Mouse (Mus musculus): ENCODE results near the gene Csnk2a2. TPM values are rescaled to one million over a fixed set of nuclear protein-coding genes. Genes with fewer than 3 reads are reported as not detected.

Gene Csnk2a2
- polyA plus RNA-seq, 1 experiment from 2014 or later, result 5.5 TPM

DNA sequence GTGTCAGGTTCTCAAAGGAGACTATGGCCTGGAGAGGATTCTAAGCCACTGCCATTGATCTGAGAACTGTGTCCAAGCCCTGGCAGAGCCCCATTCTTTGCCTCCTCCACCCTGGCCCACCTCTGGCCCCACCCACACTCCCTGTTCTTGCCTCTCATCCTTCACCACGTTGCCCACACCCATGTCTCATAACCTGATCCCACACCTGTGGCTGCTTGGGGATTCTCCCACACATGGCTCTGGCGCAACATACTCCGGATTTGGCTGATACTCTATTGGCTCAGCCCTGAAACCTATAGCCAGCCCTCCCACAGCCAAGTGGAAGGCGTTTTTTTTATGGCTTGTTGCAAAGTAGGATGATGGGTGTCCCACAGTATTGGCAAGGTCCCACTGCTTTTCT, 2.2 kb upstream of the Csnk2a2 start:
- Histone ChIP-seq H3K27me3 (replicated peaks; ENCODE audit: control insufficient read depth, insufficient read depth, low read length) (no peaks in the 10 kb centered on the region), H3K27ac (ENCODE audit: low read length) (no peak overlapping the region), H3K36me3 (ENCODE audit: control insufficient read depth, insufficient read depth, low read length) (no peaks in the 10 kb centered on the region), H3K4me1 (ENCODE audit: control insufficient read depth, insufficient read depth, low read length) (peaks cover 8% of the 10 kb centered on the region), H3K4me2 (ENCODE audit: low read depth, low read length) (no peak overlapping the region), H3K4me3 (ENCODE audit: low read length) (no peak overlapping the region), H3K9ac (ENCODE audit: low read depth, low read length) (no peak overlapping the region), H3K9me3 (ENCODE audit: control insufficient read depth, low read length) (no peaks in the 10 kb centered on the region)
- WGBS, result 52% methylated on average over 4 of the region's 4 CpGs
- no peak for ATAC-seq

DNA sequence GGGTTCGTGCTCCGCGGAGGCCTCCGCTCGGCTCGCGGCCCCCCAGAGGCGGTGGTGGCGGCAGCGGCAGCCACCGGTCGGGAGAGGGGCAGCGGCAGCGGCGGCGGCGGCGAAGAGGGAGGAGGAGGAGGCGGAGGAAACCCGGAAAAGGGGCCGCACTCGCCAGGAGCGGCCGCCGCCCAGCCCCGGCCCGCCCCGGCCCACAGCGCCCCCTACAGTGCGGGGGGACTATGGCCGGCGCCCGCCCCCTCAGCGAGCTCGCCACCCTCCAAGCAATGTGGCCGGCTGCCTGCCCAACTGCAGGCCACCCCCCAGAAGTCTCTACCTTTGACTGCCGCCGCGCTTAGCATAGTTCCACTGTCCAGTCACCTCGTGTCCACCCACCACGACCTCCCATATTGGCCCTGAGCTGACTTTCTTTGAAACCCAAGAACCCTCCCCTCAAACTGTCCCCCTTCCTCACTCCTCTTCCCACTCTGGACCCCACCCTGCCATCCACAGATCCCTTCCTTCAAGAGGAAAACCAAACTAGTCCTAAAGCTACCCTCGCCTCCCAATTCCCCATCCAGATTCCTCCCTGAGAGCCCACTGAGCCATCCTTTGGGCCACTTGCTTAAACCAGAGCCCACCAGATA, 1.0 kb downstream of the Csnk2a2 start:
- peak overlapping the region; percentile 45 for H3K27ac ChIP-seq (ENCODE audit: low read length)
- peak overlapping the region; percentile 95 for H3K9ac ChIP-seq (ENCODE audit: low read depth, low read length)
- peak overlapping the region; percentile 96 for H3K4me3 ChIP-seq (ENCODE audit: low read length)
- no peaks in the 10 kb centered on the region for H3K36me3 ChIP-seq (ENCODE audit: control insufficient read depth, insufficient read depth, low read length)
- H3K27me3 ChIP-seq (replicated peaks; ENCODE audit: control insufficient read depth, insufficient read depth, low read length), result no peaks in the 10 kb centered on the region
- H3K4me2 ChIP-seq (ENCODE audit: low read depth, low read length), result peak overlapping the region; percentile 81
- H3K9me3 ChIP-seq (ENCODE audit: control insufficient read depth, low read length), result no peaks in the 10 kb centered on the region
- ATAC-seq, result peak; percentile 94
- H3K4me1 ChIP-seq (ENCODE audit: control insufficient read depth, insufficient read depth, low read length), result peaks cover 8% of the 10 kb centered on the region
- 1% methylated on average over 21 of the region's 42 CpGs for WGBS

DNA sequence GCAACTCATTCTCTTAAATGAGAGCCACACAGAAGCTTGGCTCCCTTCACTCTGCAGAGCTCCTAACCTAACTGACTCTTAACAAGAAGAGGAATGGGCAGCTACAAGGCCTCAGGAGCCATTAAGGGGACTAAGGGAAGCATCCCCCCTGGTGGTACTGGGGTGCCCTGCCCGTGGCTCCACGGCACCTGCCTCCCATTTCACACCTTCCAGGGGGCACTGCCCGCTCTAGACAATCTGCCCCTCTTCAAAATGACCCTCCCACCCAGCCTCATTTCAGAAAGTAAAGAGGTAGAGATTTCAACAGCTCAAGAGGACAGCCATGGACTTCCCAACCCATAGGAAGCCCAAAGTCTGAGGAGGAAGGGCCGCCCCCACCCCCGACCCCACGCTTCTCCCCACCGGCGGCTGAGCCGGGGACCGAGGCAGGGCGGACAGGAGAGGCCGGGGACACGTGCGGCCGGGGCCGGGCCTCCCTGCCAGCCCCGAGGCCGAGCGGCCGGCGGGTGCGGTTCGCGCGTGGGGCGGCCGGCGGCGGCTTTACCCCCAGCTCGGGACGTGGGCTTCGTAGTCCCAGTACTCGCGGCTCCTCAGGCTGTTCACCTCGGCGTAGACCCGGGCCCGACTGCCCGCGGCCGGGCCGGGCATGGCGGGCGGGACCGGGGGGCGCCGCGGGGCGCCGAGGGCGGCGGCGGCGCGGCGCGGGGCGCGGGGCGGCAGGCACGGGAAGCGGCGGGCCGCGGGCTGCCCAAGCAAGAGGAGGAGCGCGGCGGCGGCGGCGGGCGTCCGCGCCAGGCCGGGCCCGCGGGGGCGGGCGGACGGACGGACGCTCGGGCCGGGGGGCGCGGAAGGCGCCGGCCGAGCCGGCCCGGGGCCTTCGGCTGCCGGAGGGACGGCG, 1.8 kb downstream of the Csnk2a2 start:
- WGBS, result 1% methylated on average over 40 of the region's 95 CpGs

DNA sequence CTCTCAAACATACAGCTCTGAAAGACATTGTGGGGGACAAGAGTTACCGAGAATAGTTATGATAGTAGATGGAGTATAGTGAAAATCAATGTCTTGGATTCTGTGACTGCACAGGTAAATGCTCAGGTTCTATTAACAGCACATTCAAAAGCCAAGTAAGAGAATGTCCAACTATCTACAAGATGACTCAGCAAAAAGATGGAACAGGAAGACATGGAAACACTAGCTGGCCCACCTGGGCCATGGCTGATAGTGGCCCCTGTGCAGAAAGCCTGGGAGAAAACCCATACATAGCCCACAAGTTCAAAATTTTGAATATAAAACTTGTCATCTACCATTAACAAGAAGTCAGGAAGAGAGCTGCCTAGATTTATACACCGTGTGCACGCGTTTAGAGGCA, 19.8 kb downstream of the Csnk2a2 start:
- Histone ChIP-seq H3K9ac (ENCODE audit: low read depth, low read length) (no peak overlapping the region), H3K27ac (ENCODE audit: low read length) (no peak overlapping the region), H3K4me1 (ENCODE audit: control insufficient read depth, insufficient read depth, low read length) (no peaks in the 10 kb centered on the region), H3K9me3 (ENCODE audit: control insufficient read depth, low read length) (no peaks in the 10 kb centered on the region), H3K27me3 (replicated peaks; ENCODE audit: control insufficient read depth, insufficient read depth, low read length) (no peaks in the 10 kb centered on the region), H3K4me3 (ENCODE audit: low read length) (no peak overlapping the region), H3K36me3 (ENCODE audit: control insufficient read depth, insufficient read depth, low read length) (0 out of 2 replicates have a peak, but pooled peaks cover 6% of the 10 kb centered on the region), H3K4me2 (ENCODE audit: low read depth, low read length) (no peak overlapping the region)
- 95% methylated on average over 4 of the region's 4 CpGs for WGBS
- ATAC-seq, result no peak

More for the DNA sequence above, 1.8 kb downstream of the Csnk2a2 start:
- peak overlapping the region; percentile 45 for H3K27ac ChIP-seq (ENCODE audit: low read length)
- no peaks in the 10 kb centered on the region for H3K27me3 ChIP-seq (replicated peaks; ENCODE audit: control insufficient read depth, insufficient read depth, low read length)
- peaks cover 8% of the 10 kb centered on the region for H3K4me1 ChIP-seq (ENCODE audit: control insufficient read depth, insufficient read depth, low read length)
- H3K4me2 ChIP-seq (ENCODE audit: low read depth, low read length), result peak overlapping the region; percentile 86
- H3K9ac ChIP-seq (ENCODE audit: low read depth, low read length), result peak overlapping the region; percentile 95
- H3K9me3 ChIP-seq (ENCODE audit: control insufficient read depth, low read length), result no peaks in the 10 kb centered on the region
- peak overlapping the region; percentile 96 for H3K4me3 ChIP-seq (ENCODE audit: low read length)
- peak; percentile 67 for ATAC-seq
- H3K36me3 ChIP-seq (ENCODE audit: control insufficient read depth, insufficient read depth, low read length), result 0 out of 2 replicates have a peak, but pooled peaks cover 6% of the 10 kb centered on the region

DNA sequence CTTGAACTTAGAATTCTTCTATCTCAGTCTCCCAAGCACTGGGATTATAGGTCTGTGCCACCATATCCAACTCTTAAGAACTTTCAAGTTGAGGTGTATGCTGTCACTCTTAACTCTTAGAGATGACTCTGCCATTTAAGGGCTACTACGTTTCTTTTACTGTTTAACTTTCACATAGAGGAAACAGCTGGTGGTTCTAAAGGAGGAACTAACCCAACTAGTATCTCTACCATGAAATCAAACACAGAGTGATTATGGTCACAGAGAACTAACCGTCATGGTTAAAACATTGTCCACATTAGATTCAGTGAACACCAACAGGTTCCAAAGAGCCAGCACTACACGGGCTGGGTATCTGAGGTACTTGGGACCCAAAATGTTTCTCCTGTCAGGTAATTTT, 20.8 kb downstream of the Csnk2a2 start:
- Histone ChIP-seq H3K9me3 (ENCODE audit: control insufficient read depth, low read length) (no peaks in the 10 kb centered on the region), H3K4me1 (ENCODE audit: control insufficient read depth, insufficient read depth, low read length) (no peaks in the 10 kb centered on the region), H3K36me3 (ENCODE audit: control insufficient read depth, insufficient read depth, low read length) (0 out of 2 replicates have a peak, but pooled peaks cover 6% of the 10 kb centered on the region), H3K27ac (ENCODE audit: low read length) (no peak overlapping the region), H3K9ac (ENCODE audit: low read depth, low read length) (no peak overlapping the region), H3K4me3 (ENCODE audit: low read length) (no peak overlapping the region), H3K4me2 (ENCODE audit: low read depth, low read length) (no peak overlapping the region), H3K27me3 (replicated peaks; ENCODE audit: control insufficient read depth, insufficient read depth, low read length) (no peaks in the 10 kb centered on the region)
- ATAC-seq, result no peak
- WGBS, result 86% methylated on average over 3 of the region's 3 CpGs

DNA sequence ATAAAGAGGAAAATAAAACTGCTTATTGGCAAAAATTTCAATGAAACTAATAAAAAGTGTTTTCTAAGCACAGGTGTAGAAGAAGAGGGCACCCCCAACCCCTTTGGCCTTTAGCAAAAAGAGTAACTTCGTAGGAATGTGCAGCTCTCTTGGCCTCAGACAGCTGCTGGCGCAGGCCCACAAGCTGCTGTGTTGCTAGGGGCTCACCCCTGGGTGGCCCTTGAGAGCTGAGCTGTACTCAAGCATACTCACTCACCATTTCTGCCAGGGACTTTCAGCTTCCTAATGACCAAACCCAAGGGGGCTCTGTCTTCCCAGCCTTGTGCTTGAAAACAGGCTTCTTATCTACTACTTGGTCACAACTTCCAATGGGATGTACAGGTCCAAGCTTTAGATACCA, 23.3 kb downstream of the Csnk2a2 start:
- Histone ChIP-seq H3K4me1 (ENCODE audit: control insufficient read depth, insufficient read depth, low read length) (no peaks in the 10 kb centered on the region), H3K9me3 (ENCODE audit: control insufficient read depth, low read length) (no peaks in the 10 kb centered on the region), H3K4me2 (ENCODE audit: low read depth, low read length) (no peak overlapping the region), H3K27me3 (replicated peaks; ENCODE audit: control insufficient read depth, insufficient read depth, low read length) (no peaks in the 10 kb centered on the region), H3K9ac (ENCODE audit: low read depth, low read length) (no peak overlapping the region), H3K4me3 (ENCODE audit: low read length) (no peak overlapping the region), H3K36me3 (ENCODE audit: control insufficient read depth, insufficient read depth, low read length) (peaks cover 3% of the 10 kb centered on the region), H3K27ac (ENCODE audit: low read length) (no peak overlapping the region)
- 94% methylated on average over 2 of the region's 2 CpGs for WGBS
- no peak for ATAC-seq

DNA sequence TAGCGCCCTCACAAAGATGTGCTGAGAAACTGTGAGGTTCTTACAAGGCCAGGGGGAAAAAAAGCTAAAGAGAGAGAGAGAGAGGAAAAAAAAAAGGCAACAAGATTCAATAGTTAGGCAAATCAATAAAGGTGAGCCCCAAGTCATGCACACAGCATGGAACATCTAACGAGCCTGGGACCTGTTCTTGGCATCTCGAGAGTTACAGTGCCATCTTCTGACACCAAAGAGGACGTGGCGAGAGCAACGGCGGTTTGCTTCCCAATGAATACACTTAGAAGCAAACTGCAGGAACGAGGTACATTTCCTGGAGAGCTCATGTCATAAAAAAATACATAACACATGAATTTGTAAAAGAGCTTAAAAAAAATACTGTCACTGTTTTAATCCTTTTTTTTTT, 37.3 kb downstream of the Csnk2a2 start:
- H3K4me2 ChIP-seq (ENCODE audit: low read depth, low read length), result no peak overlapping the region
- H3K36me3 ChIP-seq (ENCODE audit: control insufficient read depth, insufficient read depth, low read length), result peaks cover 11% of the 10 kb centered on the region
- H3K9ac ChIP-seq (ENCODE audit: low read depth, low read length), result no peak overlapping the region
- H3K4me1 ChIP-seq (ENCODE audit: control insufficient read depth, insufficient read depth, low read length), result no peaks in the 10 kb centered on the region
- H3K27ac ChIP-seq (ENCODE audit: low read length), result no peak overlapping the region
- no peaks in the 10 kb centered on the region for H3K27me3 ChIP-seq (replicated peaks; ENCODE audit: control insufficient read depth, insufficient read depth, low read length)
- no peak overlapping the region for H3K4me3 ChIP-seq (ENCODE audit: low read length)
- 62% methylated on average over 8 of the region's 8 CpGs for WGBS
- ATAC-seq, result no peak
- no peaks in the 10 kb centered on the region for H3K9me3 ChIP-seq (ENCODE audit: control insufficient read depth, low read length)

DNA sequence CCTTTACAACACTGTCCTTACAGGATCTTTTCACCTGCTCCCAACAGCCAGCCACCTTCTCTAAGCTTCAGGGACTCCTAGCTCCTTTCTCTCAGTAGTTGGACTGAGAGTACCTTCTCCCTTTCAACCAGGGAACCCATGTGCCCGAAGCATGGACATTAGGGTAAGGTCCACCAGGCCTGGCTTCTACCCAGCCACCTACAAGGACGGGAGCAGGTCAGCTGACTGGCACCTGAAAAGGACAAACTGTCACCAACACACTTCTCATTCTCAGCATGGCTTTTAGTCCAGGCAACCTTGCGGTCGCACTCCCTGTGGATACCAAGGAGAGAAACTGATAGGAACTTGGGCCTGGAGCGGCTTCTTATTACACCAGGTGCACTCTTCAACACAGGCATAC, 39.6 kb downstream of the Csnk2a2 start:
- ATAC-seq, result no peak
- H3K4me1 ChIP-seq (ENCODE audit: control insufficient read depth, insufficient read depth, low read length), result no peaks in the 10 kb centered on the region
- WGBS, result 95% methylated on average over 5 of the region's 5 CpGs
- no peaks in the 10 kb centered on the region for H3K9me3 ChIP-seq (ENCODE audit: control insufficient read depth, low read length)
- H3K9ac ChIP-seq (ENCODE audit: low read depth, low read length), result no peak overlapping the region
- H3K27ac ChIP-seq (ENCODE audit: low read length), result no peak overlapping the region
- H3K4me2 ChIP-seq (ENCODE audit: low read depth, low read length), result no peak overlapping the region
- H3K27me3 ChIP-seq (replicated peaks; ENCODE audit: control insufficient read depth, insufficient read depth, low read length), result no peaks in the 10 kb centered on the region
- H3K36me3 ChIP-seq (ENCODE audit: control insufficient read depth, insufficient read depth, low read length), result peaks cover 11% of the 10 kb centered on the region
- H3K4me3 ChIP-seq (ENCODE audit: low read length), result no peak overlapping the region

DNA sequence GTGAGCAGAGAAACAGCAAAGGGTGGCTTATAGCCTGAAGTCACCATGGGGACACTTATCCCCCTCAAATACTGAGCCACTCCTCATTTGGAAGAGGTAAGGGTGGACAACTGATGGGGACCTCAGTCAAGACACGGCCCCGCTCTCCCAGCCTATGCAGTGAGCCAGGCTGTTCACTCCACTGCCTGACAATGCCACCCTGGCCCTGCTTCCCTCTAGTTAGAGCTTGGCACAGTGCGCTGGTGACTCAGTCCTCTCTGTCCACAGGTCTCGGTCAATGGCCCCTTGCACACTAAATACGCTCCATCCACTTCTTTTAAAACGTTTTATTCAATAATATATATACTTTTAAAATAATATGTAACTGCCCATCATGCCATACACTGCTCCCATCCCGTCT, 42.2 kb downstream of the Csnk2a2 start:
- Histone ChIP-seq H3K9ac (ENCODE audit: low read depth, low read length) (no peak overlapping the region), H3K27ac (ENCODE audit: low read length) (no peak overlapping the region), H3K36me3 (ENCODE audit: control insufficient read depth, insufficient read depth, low read length) (peaks cover 9% of the 10 kb centered on the region), H3K4me1 (ENCODE audit: control insufficient read depth, insufficient read depth, low read length) (no peaks in the 10 kb centered on the region), H3K4me2 (ENCODE audit: low read depth, low read length) (no peak overlapping the region), H3K4me3 (ENCODE audit: low read length) (no peak overlapping the region), H3K27me3 (replicated peaks; ENCODE audit: control insufficient read depth, insufficient read depth, low read length) (no peaks in the 10 kb centered on the region), H3K9me3 (ENCODE audit: control insufficient read depth, low read length) (no peaks in the 10 kb centered on the region)
- 86% methylated on average over 7 of the region's 7 CpGs for WGBS
- no peak for ATAC-seq
